Mouse (Mus musculus) spleen, embryonic (tissue): ENCODE results near the gene S100a11.

ENCODE experiments used
- CTCF ChIA-PET: fragments of 350-600 bp; sonication (Branson Sonifier 250); formaldehyde crosslinking; loops from one replicate; lab custom pipeline; 2022; lab: Charles Lee

Gene S100a11

GRCm38 (mm10) chr3:93556599-93556998 lies 36.3 kb downstream of the S100a11 start:
- CTCF ChIA-PET: interaction anchor here (0.6 to 0.8 kb wide), 2 partner anchors 37 to 40 kb away, joined by 3 to 17 read pairs; no protein-coding TSS in a partner anchor

- CTCF ChIA-PET: no interaction called here
Observed at GRCm38 (mm10) chr3:93557471-93557870, 37.2 kb downstream of the S100a11 start.

GRCm38 (mm10) chr3:93559961-93560360 lies 39.7 kb downstream of the S100a11 start:
- CTCF ChIA-PET: no interaction called here

- CTCF ChIA-PET: no interaction called here
Observed at GRCm38 (mm10) chr3:93562372-93562771, 42.1 kb downstream of the S100a11 start.

GRCm38 (mm10) chr3:93563216-93563615 lies 42.9 kb downstream of the S100a11 start:
- CTCF ChIA-PET: no interaction called here

- CTCF ChIA-PET: no interaction called here
Observed at GRCm38 (mm10) chr3:93566892-93567291, 46.6 kb downstream of the S100a11 start.

- CTCF ChIA-PET: no interaction called here
Observed at GRCm38 (mm10) chr3:93567721-93568120, 47.4 kb downstream of the S100a11 start.

GRCm38 (mm10) chr3:93568428-93569040 lies 48.2 kb downstream of the S100a11 start:
- CTCF ChIA-PET: interaction anchor here (0.6 kb wide), 1 partner anchor 20 kb away, joined by 4 read pairs; no protein-coding TSS in a partner anchor

GRCm38 (mm10) chr3:93569046-93569445 lies 48.8 kb downstream of the S100a11 start:
- CTCF ChIA-PET: no interaction called here

- CTCF ChIA-PET: interaction anchor here (1.0 kb wide), 1 partner anchor 77 kb away, joined by 4 read pairs; no protein-coding TSS in a partner anchor
Observed at GRCm38 (mm10) chr3:93572058-93572791, 51.9 kb downstream of the S100a11 start.
